13 mouse cellular contexts compared by ENCODE assay signal in the genomic region with DNA sequence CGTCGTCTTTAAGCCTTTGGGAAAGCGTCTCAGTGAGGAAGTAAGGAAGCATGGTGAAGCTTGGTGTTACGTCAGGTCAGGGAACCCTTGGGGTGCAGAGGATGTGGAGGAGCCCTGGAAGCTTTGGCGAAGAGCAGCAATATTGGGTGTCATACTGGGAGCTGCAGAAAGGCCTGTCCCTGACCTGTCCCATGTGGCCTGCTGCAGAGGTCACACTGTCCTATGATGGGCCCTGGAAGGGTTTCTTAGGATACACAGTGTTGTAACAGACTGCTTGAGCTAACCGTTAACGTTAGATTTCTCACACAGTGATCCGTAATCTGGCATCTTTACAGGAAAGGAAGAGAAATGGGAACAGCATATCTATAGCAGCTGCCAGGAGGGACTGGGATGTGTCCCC. TPM values are rescaled to one million over a fixed set of nuclear protein-coding genes. Genes with fewer than 3 reads are reported as not detected.
DNase-seq lines count a peak whose midpoint lies in the region; ATAC-seq and TF ChIP-seq lines count a peak whose summit lies in the region.
"Had no signal": no experiment of that assay in that cellular context is flagged by ENCODE, and none has a peak within 500 bp of the region (broad histone marks: within the 10 kb centered on the region; RNA-seq: fewer than 3 reads in every experiment).

No protein-coding gene starts in this region.

- no peaks in the 10 kb centered on the region for H3K27me3 ChIP-seq in lung, embryonic 14.5 days (ENCODE audit: insufficient read depth, low read length)
- no peaks in the 10 kb centered on the region for H3K27me3 ChIP-seq in hindbrain, embryonic 16.5 days (replicated peaks; ENCODE audit: control insufficient read depth, insufficient read depth, low read length)

- H3K4me1 ChIP-seq in lung, embryonic 14.5 days (ENCODE audit: insufficient read depth), result peaks cover 10% of the 10 kb centered on the region; the same call in 1 of the 2 replicates
- peaks cover 32% of the 10 kb centered on the region for H3K4me1 ChIP-seq in hindbrain, embryonic 16.5 days (ENCODE audit: control insufficient read depth, insufficient read depth, low read depth, low read length)
- peaks cover 42% of the 10 kb centered on the region for H3K4me1 ChIP-seq in olfactory bulb, adult 2 months (ENCODE audit: control insufficient read depth, insufficient read depth, low read length)

- H3K4me3 ChIP-seq in lung, embryonic 14.5 days (ENCODE audit: low read depth, low read length), result 0 out of 2 replicates have a peak overlapping the region, but pooled peaks have one; percentile 4
- H3K4me3 ChIP-seq in hindbrain, embryonic 16.5 days (ENCODE audit: low read length), result peak overlapping the region; percentile 31
- H3K4me3 ChIP-seq in olfactory bulb, adult 2 months (ENCODE audit: insufficient read depth, low read depth, low read length), result peak overlapping the region; percentile 52

- no peak overlapping the region for H3K9ac ChIP-seq in lung, embryonic 14.5 days
- H3K9ac ChIP-seq in hindbrain, embryonic 16.5 days (ENCODE audit: low read depth, low read length), result peak overlapping the region; percentile 35

- H3K4me2 ChIP-seq in lung, embryonic 14.5 days, result peak overlapping the region; percentile 99; the same call in 1 of the 2 replicates
- peak overlapping the region; percentile 91 for H3K4me2 ChIP-seq in hindbrain, embryonic 16.5 days (ENCODE audit: low read length)

- H3K9me3 ChIP-seq in lung, embryonic 14.5 days (ENCODE audit: low read depth, low read length), result no peaks in the 10 kb centered on the region
- no peaks in the 10 kb centered on the region for H3K9me3 ChIP-seq in hindbrain, embryonic 16.5 days (ENCODE audit: control insufficient read depth, low read length)

- no peak for TF ChIP-seq POLR2A in olfactory bulb, adult 2 months (IDR thresholded peaks at IDR 0.05; ENCODE audit: insufficient read depth, low read depth, low read length)

- no peak for ATAC-seq in lung, embryonic 14.5 days (ENCODE audit: insufficient read depth)
- ATAC-seq in hindbrain, embryonic 16.5 days, result no peak

- H3K36me3 ChIP-seq in lung, embryonic 14.5 days (ENCODE audit: insufficient read depth), result 0 out of 2 replicates have a peak, but pooled peaks cover 3% of the 10 kb centered on the region
- H3K36me3 ChIP-seq in hindbrain, embryonic 16.5 days (ENCODE audit: control insufficient read depth, insufficient read depth, low read length), result peaks cover 4% of the 10 kb centered on the region; the same call in 1 of the 2 replicates

- DNase-seq in cerebellum, postnatal 25 days, result peak; percentile 21 to 25
- no peak for DNase-seq in cerebellum, postnatal 14 days
- DNase-seq in lung, embryonic 14.5 days, result no peak
- DNase-seq in lung, postnatal 25 days (ENCODE audit: low spot score), result no peak
- DNase-seq in lung, adult 18-20 months, result no peak
- DNase-seq in adrenal gland, adult 18-20 months (ENCODE audit: low spot score in 2 of 2), result no peak
- DNase-seq: adrenal gland, postnatal 14 days; kidney, adult 9 months; lung, postnatal 10 days had no signal

- H3K27ac ChIP-seq in lung, embryonic 14.5 days (ENCODE audit: low read depth), result no peak overlapping the region
- no peak overlapping the region for H3K27ac ChIP-seq in hindbrain, embryonic 16.5 days (ENCODE audit: low read depth, low read length)
- H3K27ac ChIP-seq in olfactory bulb, adult 2 months (ENCODE audit: insufficient read depth, low read depth, low read length), result no peak overlapping the region

- no peak for TF ChIP-seq CTCF in lung, embryonic 14.5 days (IDR thresholded peaks at IDR 0.05; ENCODE audit: low read depth)
- TF ChIP-seq CTCF in olfactory bulb, adult 2 months (IDR thresholded peaks at IDR 0.05; ENCODE audit: insufficient read depth, low read depth, low read length), result no peak

- WGBS in lung, embryonic 14.5 days, result 66% methylated on average over 8 of the region's 8 CpGs
- 71% methylated on average over 8 of the region's 8 CpGs for WGBS in hindbrain, embryonic 16.5 days
- WGBS in olfactory bulb, adult 2 months, result 22% methylated on average over 8 of the region's 8 CpGs

RNA-seq across cellular contexts. Expression of gene Vash1, which starts 3.7 kb away (rescaled TPM):
- polyA plus RNA-seq in lung, embryonic 14.5 days (2014; fragmentation: Nextera tagmentation; extraction: Ambion mirVana), result 12.7 and 14.2 TPM in 2 replicates
- 28.3 and 31.5 TPM in 2 replicates for polyA plus RNA-seq in hindbrain, embryonic 16.5 days (2015; fragmentation: Nextera tagmentation; extraction: Ambion mirVana)
- polyA plus RNA-seq in olfactory bulb, adult 2 months (2012; ENCODE audit: insufficient read depth, insufficient read length, low replicate concordance, missing spikeins), result not detected in 2 replicates
- 1 to 10 TPM; 2.2 to 4.8 TPM for total RNA-seq in adrenal gland, adult 18-20 months (2021)

RNA-seq across cellular contexts. Expression of gene Angel1, which starts 44.1 kb away (rescaled TPM):
- polyA plus RNA-seq in lung, embryonic 14.5 days (2014; fragmentation: Nextera tagmentation; extraction: Ambion mirVana), result 14.3 and 15.1 TPM in 2 replicates
- 10.0 and 13.0 TPM in 2 replicates for polyA plus RNA-seq in hindbrain, embryonic 16.5 days (2015; fragmentation: Nextera tagmentation; extraction: Ambion mirVana)
- polyA plus RNA-seq in olfactory bulb, adult 2 months (2012; ENCODE audit: insufficient read depth, insufficient read length, low replicate concordance, missing spikeins), result not detected in 2 replicates
- 1 to 10 TPM; 2.3 to 2.4 TPM for total RNA-seq in adrenal gland, adult 18-20 months (2021)

RNA-seq across cellular contexts. Expression of gene Lrrc74a, which starts 52.0 kb away (rescaled TPM):
- not detected in 2 replicates for polyA plus RNA-seq in lung, embryonic 14.5 days (2014; fragmentation: Nextera tagmentation; extraction: Ambion mirVana)
- not detected in 2 replicates for polyA plus RNA-seq in hindbrain, embryonic 16.5 days (2015; fragmentation: Nextera tagmentation; extraction: Ambion mirVana)
- not detected in 2 replicates for polyA plus RNA-seq in olfactory bulb, adult 2 months (2012; ENCODE audit: insufficient read depth, insufficient read length, low replicate concordance, missing spikeins)
- total RNA-seq in adrenal gland, adult 18-20 months (2021), result not detected
- total RNA-seq: adrenal gland, postnatal 14 days; gastrocnemius, adult 18-20 months; left cerebral cortex, adult 8-10 months had no signal

Comparison
In these comparisons a context has a peak if more than half of its experiments do, and no peak if none do; other contexts are left out.
1. DNase-seq: peak in cerebellum, postnatal 25 days (2 of 2); none in cerebellum, postnatal 14 days (0 of 2), lung, embryonic 14.5 days (single experiment), lung, postnatal 25 days (single experiment), lung, adult 18-20 months (0 of 2) and adrenal gland, adult 18-20 months (0 of 2).
2. RNA of gene Vash1, which starts 3.7 kb away (polyA plus RNA-seq): 28.3 to 31.5 TPM in hindbrain, embryonic 16.5 days and 12.7 to 14.2 TPM in lung, embryonic 14.5 days; not detected in olfactory bulb, adult 2 months; every median in the first group is over 10 times any median in the second.
3. Peak in every context shown above with its lines, with median percentiles within 50 percentile points of each other: H3K4me3 ChIP-seq.